ENCODE assay signal across 9 mouse cellular contexts in the genomic region with DNA sequence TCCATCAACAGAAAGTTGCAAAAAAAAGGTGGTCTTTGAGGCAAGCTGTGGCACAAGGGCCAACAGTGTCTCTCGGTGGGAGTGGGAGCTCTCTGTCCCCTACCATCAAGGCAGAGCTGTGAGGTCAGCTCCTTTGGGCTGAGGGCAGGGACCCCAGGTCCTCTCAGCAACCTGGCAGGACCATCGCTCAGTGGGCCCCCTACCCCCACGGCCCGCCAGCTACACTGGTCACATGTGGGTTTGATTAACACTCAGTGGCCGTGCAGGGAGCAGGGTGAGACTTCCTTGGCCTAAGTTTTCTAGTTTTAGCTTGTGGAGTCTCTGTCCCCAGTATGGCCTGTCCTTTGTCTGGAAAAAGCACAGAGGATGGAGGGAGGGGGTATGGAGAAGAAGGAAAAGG. TPM values are rescaled to one million over a fixed set of nuclear protein-coding genes. Genes with fewer than 3 reads are reported as not detected.
DNase-seq lines count a peak whose midpoint lies in the region; ATAC-seq lines count a peak whose summit lies in the region.
"Had no signal": no experiment of that assay in that cellular context is flagged by ENCODE, and none has a peak within 500 bp of the region (broad histone marks: within the 10 kb centered on the region; RNA-seq: fewer than 3 reads in every experiment).

No protein-coding gene starts in this region.

- H3K4me2 ChIP-seq in neural tube, embryonic 11.5 days (ENCODE audit: low read depth) = peak overlapping the region; percentile 70
- peak overlapping the region; percentile 97 for H3K4me2 ChIP-seq in limb, embryonic 12.5 days
- peak overlapping the region; percentile 72 for H3K4me2 ChIP-seq in stomach, embryonic 15.5 days

- peaks cover 34% of the 10 kb centered on the region for H3K27me3 ChIP-seq in heart, embryonic 10.5 days (ENCODE audit: insufficient read depth, poor library complexity, severe bottlenecking)
- H3K27me3 ChIP-seq in neural tube, embryonic 11.5 days (ENCODE audit: control insufficient read depth, insufficient read depth, low read length) = no peaks in the 10 kb centered on the region
- H3K27me3 ChIP-seq in limb, embryonic 12.5 days = 0 out of 2 replicates have a peak, but pooled peaks cover 2% of the 10 kb centered on the region
- no peaks in the 10 kb centered on the region; the same call in 1 of the 2 replicates for H3K27me3 ChIP-seq in stomach, embryonic 15.5 days (replicated peaks)

- no peaks in the 10 kb centered on the region for H3K9me3 ChIP-seq in heart, embryonic 10.5 days
- H3K9me3 ChIP-seq in neural tube, embryonic 11.5 days (ENCODE audit: control insufficient read depth, low read length) = no peaks in the 10 kb centered on the region
- H3K9me3 ChIP-seq in limb, embryonic 12.5 days = no peaks in the 10 kb centered on the region
- H3K9me3 ChIP-seq in stomach, embryonic 15.5 days = no peaks in the 10 kb centered on the region

- no peak for ATAC-seq in neural tube, embryonic 11.5 days (ENCODE audit: insufficient read depth, low FRiP score, low TSS enrichment)
- no peak for ATAC-seq in limb, embryonic 12.5 days (ENCODE audit: insufficient number of reproducible peaks, insufficient read depth, low FRiP score, low TSS enrichment, low read depth)
- ATAC-seq in stomach, embryonic 15.5 days (ENCODE audit: insufficient read depth, low FRiP score, low read depth) = no peak

- DNase-seq in heart, embryonic 10.5 days (ENCODE audit: low spot score) = no peak
- no peak for DNase-seq in heart, postnatal 14 days
- DNase-seq in neural tube, embryonic 11.5 days (ENCODE audit: low spot score) = no peak
- DNase-seq in neural tube, embryonic 10.5 days (ENCODE audit: extremely low spot score, low spot score) = no peak
- DNase-seq in adrenal gland, postnatal 4 days (ENCODE audit: low spot score in 2 of 2) = no peak
- DNase-seq in retina, embryonic 14.5 days (ENCODE audit: low spot score) = no peak

- peaks cover 13% of the 10 kb centered on the region for H3K36me3 ChIP-seq in heart, embryonic 10.5 days
- H3K36me3 ChIP-seq in neural tube, embryonic 11.5 days (ENCODE audit: control insufficient read depth, insufficient read depth, low read length) = no peaks in the 10 kb centered on the region
- H3K36me3 ChIP-seq in limb, embryonic 12.5 days = peaks cover 26% of the 10 kb centered on the region
- H3K36me3 ChIP-seq in stomach, embryonic 15.5 days = no peaks in the 10 kb centered on the region

- intact Hi-C loops in heart, postnatal 14 days (cut with DNase I) = no loop called here

- peak overlapping the region; percentile 81 for H3K4me3 ChIP-seq in heart, embryonic 10.5 days
- peak overlapping the region; percentile 67 for H3K4me3 ChIP-seq in neural tube, embryonic 11.5 days (ENCODE audit: low read depth, low read length)
- peak overlapping the region; percentile 96 for H3K4me3 ChIP-seq in limb, embryonic 12.5 days (replicated peaks)
- H3K4me3 ChIP-seq in stomach, embryonic 15.5 days (replicated peaks) = 0 out of 2 replicates have a peak overlapping the region, but pooled peaks have one; percentile 67

- WGBS in heart, embryonic 10.5 days = 54% methylated on average over 5 of the region's 5 CpGs
- WGBS in neural tube, embryonic 11.5 days = 56% methylated on average over 5 of the region's 5 CpGs
- 7% methylated on average over 5 of the region's 5 CpGs for WGBS in limb, embryonic 12.5 days
- 42% methylated on average over 5 of the region's 5 CpGs for WGBS in stomach, embryonic 15.5 days

- H3K9ac ChIP-seq in neural tube, embryonic 11.5 days (ENCODE audit: low read length) = peak overlapping the region; percentile 86
- peak overlapping the region; percentile 97 for H3K9ac ChIP-seq in limb, embryonic 12.5 days (replicated peaks)
- H3K9ac ChIP-seq in stomach, embryonic 15.5 days = no peak overlapping the region

- H3K4me1 ChIP-seq in heart, embryonic 10.5 days = peaks cover 55% of the 10 kb centered on the region
- H3K4me1 ChIP-seq in neural tube, embryonic 11.5 days (ENCODE audit: control insufficient read depth, insufficient read depth, low read length) = peaks cover 16% of the 10 kb centered on the region
- peaks cover 25% of the 10 kb centered on the region for H3K4me1 ChIP-seq in limb, embryonic 12.5 days (replicated peaks)
- H3K4me1 ChIP-seq in stomach, embryonic 15.5 days = peaks cover 16% of the 10 kb centered on the region

- H3K27ac ChIP-seq in heart, embryonic 10.5 days = peak overlapping the region; percentile 93
- H3K27ac ChIP-seq in neural tube, embryonic 11.5 days (ENCODE audit: low read depth, low read length) = no peak overlapping the region
- peak overlapping the region; percentile 86 for H3K27ac ChIP-seq in limb, embryonic 12.5 days
- H3K27ac ChIP-seq in stomach, embryonic 15.5 days = no peak overlapping the region

RNA-seq across cellular contexts. Expression of a gene that starts 1.5 kb away (rescaled TPM):
- 14.9 and 20.6 TPM in 2 replicates for polyA plus RNA-seq in heart, embryonic 10.5 days (2016; fragmentation: Nextera tagmentation; extraction: Ambion mirVana)
- total RNA-seq in heart, postnatal 14 days (2021) = 1 to 10 TPM; 1.1 to 1.4 TPM
- polyA plus RNA-seq in neural tube, embryonic 11.5 days (2014; fragmentation: Nextera tagmentation; extraction: Ambion mirVana) = 36.2 and 38.9 TPM in 2 replicates
- 60.3 and 62.2 TPM in 2 replicates for polyA plus RNA-seq in limb, embryonic 12.5 days (2016; fragmentation: Nextera tagmentation; extraction: Ambion mirVana)
- 15.7 TPM in 2 replicates for polyA plus RNA-seq in stomach, embryonic 15.5 days (2015; fragmentation: Nextera tagmentation; extraction: Ambion mirVana)
- total RNA-seq in adrenal gland, postnatal 4 days (2021) = 1 to 10 TPM; 6.5 to 7.5 TPM
- total RNA-seq: common myeloid progenitor, adult 5-6 weeks had no signal

RNA-seq across cellular contexts. Expression of a gene that starts 8.1 kb away (rescaled TPM):
- 11.7 and 13.9 TPM in 2 replicates for polyA plus RNA-seq in heart, embryonic 10.5 days (2016; fragmentation: Nextera tagmentation; extraction: Ambion mirVana)
- 1 to 10 TPM; 3.8 to 4.7 TPM for total RNA-seq in heart, postnatal 14 days (2021)
- polyA plus RNA-seq in neural tube, embryonic 11.5 days (2014; fragmentation: Nextera tagmentation; extraction: Ambion mirVana) = 8.8 and 10.8 TPM in 2 replicates
- 9.1 and 9.5 TPM in 2 replicates for polyA plus RNA-seq in limb, embryonic 12.5 days (2016; fragmentation: Nextera tagmentation; extraction: Ambion mirVana)
- polyA plus RNA-seq in stomach, embryonic 15.5 days (2015; fragmentation: Nextera tagmentation; extraction: Ambion mirVana) = 17.5 and 19.7 TPM in 2 replicates
- total RNA-seq in adrenal gland, postnatal 4 days (2021) = 1 to 10 TPM; 7.5 to 8.8 TPM

RNA-seq across cellular contexts. Expression of a gene that starts 15.0 kb away (rescaled TPM):
- 85.7 and 98.0 TPM in 2 replicates for polyA plus RNA-seq in heart, embryonic 10.5 days (2016; fragmentation: Nextera tagmentation; extraction: Ambion mirVana)
- 10 to 100 TPM; 40.4 to 64.3 TPM for total RNA-seq in heart, postnatal 14 days (2021)
- polyA plus RNA-seq in neural tube, embryonic 11.5 days (2014; fragmentation: Nextera tagmentation; extraction: Ambion mirVana) = 84.0 and 85.1 TPM in 2 replicates
- 166 and 175 TPM in 2 replicates for polyA plus RNA-seq in limb, embryonic 12.5 days (2016; fragmentation: Nextera tagmentation; extraction: Ambion mirVana)
- polyA plus RNA-seq in stomach, embryonic 15.5 days (2015; fragmentation: Nextera tagmentation; extraction: Ambion mirVana) = 90.3 and 103 TPM in 2 replicates
- total RNA-seq in adrenal gland, postnatal 4 days (2021) = 100 to 1,000 TPM; 296 to 322 TPM

RNA-seq across cellular contexts. Expression of a gene that starts 32.8 kb away (rescaled TPM):
- 16.1 and 24.4 TPM in 2 replicates for polyA plus RNA-seq in heart, embryonic 10.5 days (2016; fragmentation: Nextera tagmentation; extraction: Ambion mirVana)
- total RNA-seq in heart, postnatal 14 days (2021) = 100 to 1,000 TPM; 158 to 178 TPM
- 70.0 and 78.2 TPM in 2 replicates for polyA plus RNA-seq in neural tube, embryonic 11.5 days (2014; fragmentation: Nextera tagmentation; extraction: Ambion mirVana)
- 30.6 and 38.0 TPM in 2 replicates for polyA plus RNA-seq in limb, embryonic 12.5 days (2016; fragmentation: Nextera tagmentation; extraction: Ambion mirVana)
- polyA plus RNA-seq in stomach, embryonic 15.5 days (2015; fragmentation: Nextera tagmentation; extraction: Ambion mirVana) = 16.0 and 19.8 TPM in 2 replicates
- 100 to 1,000 TPM; 113 to 124 TPM for total RNA-seq in adrenal gland, postnatal 4 days (2021)

RNA-seq across cellular contexts. Expression of a gene that starts 40.2 kb away (rescaled TPM):
- 2.0 and 4.0 TPM in 2 replicates for polyA plus RNA-seq in heart, embryonic 10.5 days (2016; fragmentation: Nextera tagmentation; extraction: Ambion mirVana)
- 1 to 10 TPM; 3.0 to 3.3 TPM for total RNA-seq in heart, postnatal 14 days (2021)
- polyA plus RNA-seq in neural tube, embryonic 11.5 days (2014; fragmentation: Nextera tagmentation; extraction: Ambion mirVana) = 11.1 and 11.3 TPM in 2 replicates
- 4.9 and 5.6 TPM in 2 replicates for polyA plus RNA-seq in limb, embryonic 12.5 days (2016; fragmentation: Nextera tagmentation; extraction: Ambion mirVana)
- 5.1 and 6.7 TPM in 2 replicates for polyA plus RNA-seq in stomach, embryonic 15.5 days (2015; fragmentation: Nextera tagmentation; extraction: Ambion mirVana)
- 10 to 100 TPM; 49.1 to 72.7 TPM for total RNA-seq in adrenal gland, postnatal 4 days (2021)

Comparison
In these comparisons a context has a peak if more than half of its experiments do, and no peak if none do; other contexts are left out.
1. H3K27ac ChIP-seq: peak in heart, embryonic 10.5 days (single experiment) and limb, embryonic 12.5 days (single experiment); none in neural tube, embryonic 11.5 days (single experiment) and stomach, embryonic 15.5 days (single experiment).
2. Peak in every context shown above with its lines, with median percentiles within 50 percentile points of each other: H3K4me3 ChIP-seq and H3K4me2 ChIP-seq.